Mouse (Mus musculus): ENCODE measurements around the gene Kcnh6.

- no peak for TF ChIP-seq POLR2A (IDR thresholded peaks at IDR 0.05; ENCODE audit: insufficient read length, low read depth)
- no peak for TF ChIP-seq POLR2AphosphoS2 (IDR thresholded peaks at IDR 0.05; ENCODE audit: insufficient read length, low read depth)
- TF ChIP-seq MAX (IDR thresholded peaks at IDR 0.05; ENCODE audit: low read depth): no peak
- no peak for TF ChIP-seq MYOD1 (IDR thresholded peaks at IDR 0.05; ENCODE audit: control insufficient read depth in 1 of 3, insufficient read length in 2 of 3, low read depth in 2 of 3)
- no peak for TF ChIP-seq USF1 (IDR thresholded peaks at IDR 0.05; ENCODE audit: low read depth)
- no peak for TF ChIP-seq SRF (IDR thresholded peaks at IDR 0.05; ENCODE audit: control insufficient read depth, insufficient read length, low read depth)
- no peak for TF ChIP-seq MYOG (IDR thresholded peaks at IDR 0.05; ENCODE audit: control insufficient read depth in 1 of 3, insufficient read depth in 1 of 3, insufficient read length in 2 of 3, low read depth in 2 of 3)
- no peak for TF ChIP-seq CEBPB (IDR thresholded peaks at IDR 0.05; ENCODE audit: insufficient read depth, poor library complexity, severe bottlenecking)
- no peak for TF ChIP-seq E2F4 (IDR thresholded peaks at IDR 0.05; ENCODE audit: insufficient read depth)
These were observed 46.7 kb downstream of the Kcnh6 start for GRCm38 (mm10) chr11:106054600-106054999.

Data from myocyte (in vitro differentiated cells).